Mouse (Mus musculus): ENCODE results near the gene Sgsm2.

Gene Sgsm2

GRCm38 (mm10) chr11:74883098-74883497 lies 13.8 kb downstream of the Sgsm2 start:
- no peak for DNase-seq (ENCODE audit: low read depth, low spot score)

DNA sequence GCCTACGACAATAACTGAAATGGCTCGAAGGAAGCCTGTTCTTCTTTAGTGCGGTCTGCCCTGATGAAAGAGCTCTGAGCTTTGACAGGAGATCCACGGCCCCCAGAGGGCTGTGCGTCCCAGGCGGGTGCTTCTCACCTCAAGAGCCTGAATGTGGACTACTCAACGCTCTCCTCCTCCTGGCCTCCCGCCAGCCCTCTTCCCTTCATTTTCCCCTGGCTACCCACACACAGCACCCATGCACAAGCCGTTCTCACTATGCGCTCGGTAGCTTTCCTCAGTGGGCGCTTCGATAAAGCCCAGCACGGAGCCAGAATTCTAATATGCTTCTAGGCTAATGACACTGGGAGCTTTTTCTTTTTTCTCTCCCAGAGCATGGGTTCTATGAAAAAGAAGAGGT lies 14.9 kb downstream of the Sgsm2 start:
- DNase-seq (ENCODE audit: low read depth, low spot score) = no peak

DNA sequence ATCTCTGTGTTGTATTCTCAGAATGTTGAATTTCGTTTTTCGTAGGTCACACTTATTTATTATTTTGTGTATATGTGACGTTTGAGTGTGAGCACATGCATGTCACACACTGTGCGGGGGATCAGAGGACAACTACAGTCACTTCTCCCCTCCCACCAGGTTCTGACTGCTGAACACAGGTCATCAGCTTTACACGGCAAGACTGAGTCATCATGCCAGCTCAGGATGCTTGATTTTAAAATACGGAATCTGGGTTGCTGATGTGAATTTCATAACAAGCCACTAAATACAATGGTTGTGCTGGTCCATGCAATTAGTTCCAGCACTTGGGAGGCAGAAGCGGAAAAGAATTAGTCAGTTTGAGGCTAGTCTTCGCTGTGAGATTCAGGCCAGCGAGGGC lies 15.9 kb downstream of the Sgsm2 start:
- no peak for DNase-seq (ENCODE audit: low read depth, low spot score)

DNA sequence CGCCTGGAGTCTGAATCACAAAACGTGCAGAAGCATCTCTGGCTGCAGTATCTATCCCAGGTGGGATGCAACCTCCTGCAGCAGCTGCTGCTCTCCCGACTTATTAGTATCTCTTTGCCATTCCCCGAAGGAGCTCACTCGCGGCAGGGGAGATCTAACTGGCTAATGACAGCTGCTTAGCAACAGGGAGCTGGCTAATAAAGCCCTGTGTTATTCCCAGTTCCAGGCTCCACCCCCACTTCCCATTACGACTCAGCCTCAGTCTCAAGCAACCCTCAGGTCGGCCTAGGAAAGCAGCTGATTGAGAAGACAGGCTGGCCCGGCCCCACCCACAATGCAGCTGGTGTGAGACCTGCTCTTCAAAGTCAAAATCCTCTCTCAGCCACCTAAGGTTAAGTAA lies 20.1 kb downstream of the Sgsm2 start:
- no peak for DNase-seq (ENCODE audit: low read depth, low spot score)

GRCm38 (mm10) chr11:74874630-74875029 lies 22.2 kb downstream of the Sgsm2 start:
- DNase-seq (ENCODE audit: low read depth, low spot score) = no peak

DNA sequence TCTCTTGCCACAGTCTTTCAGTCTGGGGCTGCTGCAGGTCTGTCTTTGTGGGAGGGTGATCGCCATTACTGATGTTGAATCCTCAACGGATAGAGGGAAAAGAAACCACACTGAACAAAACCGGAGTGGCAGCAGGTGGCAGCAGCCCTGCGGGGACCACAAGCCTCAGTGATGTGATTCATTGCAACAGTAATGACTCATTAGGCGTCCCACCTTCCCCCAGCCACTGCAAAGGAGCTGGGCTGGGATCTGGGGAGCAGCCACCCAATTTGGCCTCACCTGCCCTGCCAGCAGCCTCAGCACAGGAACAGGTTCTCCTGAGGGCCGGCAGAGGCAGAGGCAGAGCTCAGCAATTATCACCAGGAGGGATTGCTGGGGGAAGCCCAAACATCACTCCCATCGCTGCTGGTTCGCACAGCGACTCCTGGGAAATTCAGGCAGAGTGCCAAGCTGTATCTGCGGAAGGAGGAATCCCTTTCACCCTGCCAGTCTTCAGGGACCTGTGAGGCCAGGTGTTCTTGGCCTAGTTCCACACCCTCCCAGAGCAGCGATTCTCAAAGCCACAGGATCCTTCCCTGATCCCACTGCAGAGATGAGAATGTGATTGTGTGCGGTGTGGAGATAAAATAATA lies 25.8 kb downstream of the Sgsm2 start:
- no peak for DNase-seq (ENCODE audit: low read depth, low spot score)

DNA sequence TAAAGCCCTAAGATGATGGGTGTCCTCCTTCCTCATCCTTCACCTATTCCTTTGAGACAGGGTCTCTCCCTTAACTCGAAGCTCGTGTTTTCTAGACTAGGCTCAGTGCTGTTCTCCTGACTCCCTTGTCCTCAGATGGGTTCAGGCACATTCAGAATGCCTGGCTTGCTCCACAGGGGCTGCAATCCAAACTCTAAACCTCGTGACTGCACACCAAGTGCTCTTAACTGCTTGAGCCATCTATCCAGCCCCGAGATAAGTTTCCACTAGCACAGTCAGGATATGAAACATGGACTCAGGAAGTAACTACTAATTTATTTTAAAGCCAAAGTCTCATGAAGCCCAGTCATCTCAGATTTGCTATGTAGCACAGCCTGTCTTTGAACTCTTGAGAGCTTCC lies 26.3 kb downstream of the Sgsm2 start:
- DNase-seq (ENCODE audit: low read depth, low spot score) = no peak

DNA sequence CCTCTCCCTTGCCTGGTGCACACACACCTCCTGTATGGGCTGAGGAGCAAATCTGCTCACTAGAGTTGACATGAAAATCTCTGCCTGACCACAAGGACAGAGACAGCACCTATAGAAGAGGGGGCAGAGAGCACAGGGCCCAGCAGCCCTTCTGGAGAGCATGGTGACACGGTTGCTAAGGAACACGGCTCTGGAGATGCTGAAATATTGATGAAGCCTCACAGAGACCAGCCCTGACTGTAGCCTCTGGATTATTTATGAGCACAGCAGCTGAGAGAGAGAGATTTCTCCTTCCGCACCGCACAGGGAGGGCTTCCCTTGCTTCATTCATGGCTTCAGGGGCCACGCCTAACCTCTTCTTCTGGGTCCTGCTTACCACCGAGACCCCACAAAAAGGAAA lies 27.3 kb downstream of the Sgsm2 start:
- DNase-seq (ENCODE audit: low read depth, low spot score) = no peak

DNA sequence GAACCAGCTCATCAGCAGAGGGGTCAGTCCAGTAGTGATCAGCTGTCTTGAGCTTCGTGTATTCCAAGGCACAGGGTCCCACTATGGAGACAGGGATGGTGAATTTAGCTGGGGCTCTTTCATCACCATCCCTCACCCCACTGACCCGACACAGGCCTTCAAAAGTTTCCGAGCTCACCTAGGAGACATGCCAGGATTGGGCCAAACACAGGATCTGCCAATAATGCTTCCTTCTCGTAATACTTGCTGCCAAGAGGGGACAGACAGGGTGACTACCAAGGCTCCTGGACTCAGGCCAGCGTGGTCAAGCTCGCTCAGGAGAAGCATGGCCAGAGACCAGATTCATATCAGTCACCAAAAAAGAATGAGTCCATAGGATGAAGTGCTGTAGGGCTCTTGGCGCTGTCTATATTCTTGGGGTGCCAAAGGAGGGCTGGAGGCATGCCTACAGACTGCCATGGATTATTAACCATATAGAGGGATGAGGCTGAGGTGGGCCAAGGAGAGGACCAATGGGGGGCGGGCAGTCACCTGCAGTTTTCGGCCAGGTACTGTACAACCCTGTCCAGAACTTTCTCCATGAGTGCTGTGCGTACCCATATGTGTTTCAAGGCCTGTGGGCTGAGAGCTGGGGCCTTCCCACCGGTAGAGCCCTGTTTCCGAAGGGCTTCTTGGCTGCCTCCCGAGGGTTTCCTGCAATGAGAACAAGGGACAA lies 28.7 kb downstream of the Sgsm2 start:
- DNase-seq (ENCODE audit: low read depth, low spot score) = no peak

DNA sequence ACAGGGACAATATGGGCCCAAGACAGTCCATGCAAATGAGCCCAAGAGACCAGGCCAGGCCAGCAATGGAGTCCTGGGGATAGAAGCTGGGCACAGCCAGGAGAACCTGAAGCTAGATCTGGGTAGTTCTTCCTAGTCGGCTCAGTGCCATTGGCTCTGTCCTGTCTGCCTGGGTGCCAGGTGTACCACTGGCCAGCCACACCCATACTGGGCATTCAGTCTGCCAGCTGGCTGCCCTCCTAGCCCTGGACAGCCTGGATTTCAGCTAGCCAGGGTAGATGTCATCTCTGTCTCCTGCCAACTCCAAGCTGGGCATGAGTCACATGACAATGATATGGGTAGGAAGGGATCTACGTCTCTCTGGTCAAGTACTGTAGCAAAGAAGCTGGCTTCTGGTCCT lies 29.7 kb downstream of the Sgsm2 start:
- DNase-seq (ENCODE audit: low read depth, low spot score) = no peak

DNA sequence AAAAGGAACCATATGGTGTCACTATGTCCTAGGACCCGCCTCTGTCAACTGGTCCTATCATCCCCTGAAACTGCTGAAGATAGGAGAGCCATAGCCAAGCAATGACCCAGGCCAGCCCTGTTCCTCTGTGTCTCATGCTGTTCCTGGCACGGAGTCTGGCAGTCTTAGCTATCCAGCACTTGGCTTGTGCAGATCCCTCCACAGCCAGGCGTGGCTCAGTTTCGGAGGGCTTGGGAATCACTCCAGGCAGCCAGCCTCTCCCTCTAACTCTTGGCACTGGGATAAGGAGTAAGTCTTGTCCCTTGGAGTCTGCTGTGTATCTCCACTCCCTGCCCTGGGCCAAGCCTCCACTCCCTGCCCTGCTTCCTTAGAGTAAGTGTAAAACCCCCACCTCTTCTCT lies 30.2 kb downstream of the Sgsm2 start:
- DNase-seq (ENCODE audit: low read depth, low spot score) = no peak

DNA sequence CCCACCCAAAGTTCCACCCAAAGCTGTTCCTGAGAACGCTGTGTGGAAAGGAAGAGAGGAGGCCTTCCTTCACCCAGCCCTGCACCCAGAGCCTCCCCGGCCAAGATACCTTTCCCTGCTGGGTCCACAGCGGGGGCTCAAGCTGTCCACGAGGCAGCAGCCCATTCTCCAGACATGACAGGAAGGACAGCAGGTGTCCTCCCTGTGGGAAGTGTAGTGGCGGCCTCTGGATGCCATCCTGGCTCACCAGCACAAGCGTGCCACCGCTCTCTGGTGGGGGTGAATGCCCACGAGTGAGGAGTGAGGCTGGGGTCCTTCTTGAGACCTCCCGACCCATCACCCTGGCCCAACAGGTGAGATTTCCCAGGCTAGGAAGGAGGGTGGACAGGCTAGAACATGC lies 31.6 kb downstream of the Sgsm2 start:
- no peak for DNase-seq (ENCODE audit: low read depth, low spot score)

DNA sequence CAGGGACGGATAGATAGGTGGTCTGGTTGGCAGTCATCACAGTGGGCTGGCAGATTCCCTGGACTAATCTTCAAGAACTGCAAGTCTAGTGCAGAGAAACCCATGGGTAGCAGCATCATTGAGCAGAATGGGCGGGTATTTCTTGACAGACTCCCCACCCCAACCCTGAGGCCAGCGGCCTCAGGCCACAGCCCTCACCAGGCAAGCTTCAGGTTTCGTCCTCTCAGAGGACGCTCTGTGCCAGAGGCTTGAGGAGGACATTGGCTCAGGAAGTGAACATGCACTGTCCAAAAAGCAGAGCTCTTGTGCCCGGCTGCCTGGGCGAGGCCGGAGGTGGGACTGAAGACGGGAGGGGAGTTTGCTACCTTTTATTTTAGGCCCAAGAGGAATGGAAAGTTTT lies 32.4 kb downstream of the Sgsm2 start:
- no peak for DNase-seq (ENCODE audit: low read depth, low spot score)

DNA sequence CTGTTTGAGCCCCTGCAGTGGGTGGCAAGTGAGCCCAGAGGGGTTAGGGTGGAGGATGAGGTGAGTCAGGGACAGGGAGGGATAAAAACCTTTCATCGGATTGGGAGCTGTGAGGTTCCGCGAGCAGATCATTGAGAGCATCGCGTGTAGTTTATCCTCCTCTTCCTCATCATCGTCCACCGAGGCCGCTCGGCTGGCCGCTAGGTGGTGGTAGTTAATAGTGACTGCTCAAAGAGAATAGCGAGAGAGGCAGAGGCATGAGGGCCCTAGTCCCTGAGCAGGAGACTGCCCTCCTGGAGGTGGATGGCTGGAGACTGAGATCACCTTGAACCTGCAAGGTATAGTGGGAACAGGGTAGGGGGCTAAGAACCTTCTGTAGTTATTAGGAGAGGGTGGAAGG lies 33.4 kb downstream of the Sgsm2 start:
- DNase-seq (ENCODE audit: low read depth, low spot score) = no peak

GRCm38 (mm10) chr11:74862129-74862528 lies 34.7 kb downstream of the Sgsm2 start:
- no peak for DNase-seq (ENCODE audit: low read depth, low spot score)

DNA sequence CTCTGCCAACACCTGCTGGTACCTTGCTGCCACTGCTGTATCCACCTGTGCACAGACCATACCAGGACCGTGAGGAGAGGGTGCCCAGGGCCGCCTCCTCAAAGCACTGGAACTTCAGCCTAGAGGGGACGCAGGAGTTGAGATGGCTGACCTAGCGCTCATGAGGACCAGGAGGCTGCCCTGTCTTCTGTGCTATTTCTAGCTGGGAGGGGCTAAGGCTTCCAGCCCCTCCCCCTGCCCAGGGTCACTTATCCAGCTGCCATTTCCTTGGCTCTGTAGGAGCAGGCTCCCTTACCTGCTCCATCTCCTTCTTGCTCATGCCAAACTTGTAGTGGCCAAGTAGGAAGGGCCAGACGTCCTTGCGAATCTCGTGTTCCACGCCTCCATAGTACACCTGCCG lies 39.1 kb downstream of the Sgsm2 start:
- DNase-seq (ENCODE audit: low read depth, low spot score) = no peak

DNA sequence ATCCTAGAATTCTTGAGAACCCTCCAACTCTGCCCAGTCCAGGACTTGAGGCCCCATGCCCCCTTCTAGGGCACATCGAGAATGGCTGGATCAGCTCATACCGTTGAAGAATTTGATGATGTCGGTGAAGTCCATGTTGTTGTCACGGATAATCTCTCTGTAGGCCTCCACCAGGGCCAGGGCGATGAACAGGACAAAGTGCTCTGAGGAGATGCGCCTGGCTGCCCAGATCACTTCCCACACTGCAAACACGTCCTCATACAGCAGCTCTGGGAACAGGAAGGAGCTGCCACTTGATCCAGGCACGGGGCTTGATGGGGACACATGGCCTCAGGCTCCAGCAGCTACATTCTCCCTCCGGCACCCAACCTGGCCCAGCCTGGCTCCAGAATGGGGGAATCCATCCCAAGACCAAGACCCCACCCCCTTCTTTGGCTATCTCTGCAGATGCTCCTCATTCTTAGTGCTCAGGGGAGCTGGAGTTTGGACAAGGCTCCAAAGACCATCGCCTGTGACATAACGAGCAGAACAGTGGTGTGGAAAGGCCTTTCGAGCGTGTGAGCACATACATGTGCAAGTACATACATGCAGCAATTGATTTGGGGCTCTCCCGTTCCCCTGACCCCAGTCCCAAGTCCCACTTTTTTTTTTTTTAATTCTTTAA lies 45.7 kb downstream of the Sgsm2 start:
- no peak for DNase-seq (ENCODE audit: low read depth, low spot score)

DNA sequence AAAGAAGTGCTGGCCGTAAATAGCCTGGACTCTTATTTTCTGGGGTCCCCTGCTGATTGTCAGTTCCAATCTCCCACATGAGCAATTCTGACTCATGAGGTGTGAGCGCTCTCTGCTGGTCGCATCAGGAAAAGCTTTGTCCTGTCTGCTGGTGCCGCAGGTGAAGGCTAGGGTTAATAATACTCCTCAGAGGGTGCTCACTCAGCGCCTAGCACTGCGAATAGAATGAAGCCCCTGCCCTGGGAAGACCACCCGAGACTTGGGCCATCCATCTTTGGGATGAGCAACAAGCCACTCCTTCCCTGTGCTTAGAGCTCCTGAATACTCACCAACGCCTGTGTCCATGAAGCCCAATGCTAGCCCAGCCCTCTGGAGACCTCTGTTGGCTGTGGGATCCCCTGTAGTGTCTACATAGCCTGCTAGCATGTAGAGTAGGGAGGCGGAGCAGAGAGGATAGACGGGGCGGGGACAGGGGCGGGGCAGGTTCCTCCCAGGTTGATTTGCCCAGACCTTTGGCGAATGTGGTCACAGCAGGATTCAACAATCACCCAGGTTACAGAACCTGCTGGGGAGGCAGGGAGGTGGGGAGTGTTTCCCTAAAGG lies 48.8 kb downstream of the Sgsm2 start:
- DNase-seq (ENCODE audit: low read depth, low spot score) = no peak

- no peak for DNase-seq (ENCODE audit: low read depth, low spot score)
Observed at GRCm38 (mm10) chr11:74845784-74846183, 51.1 kb downstream of the Sgsm2 start.

- DNase-seq (ENCODE audit: low read depth, low spot score) = no peak
Observed at GRCm38 (mm10) chr11:74843761-74844160, 53.1 kb downstream of the Sgsm2 start.

DNA sequence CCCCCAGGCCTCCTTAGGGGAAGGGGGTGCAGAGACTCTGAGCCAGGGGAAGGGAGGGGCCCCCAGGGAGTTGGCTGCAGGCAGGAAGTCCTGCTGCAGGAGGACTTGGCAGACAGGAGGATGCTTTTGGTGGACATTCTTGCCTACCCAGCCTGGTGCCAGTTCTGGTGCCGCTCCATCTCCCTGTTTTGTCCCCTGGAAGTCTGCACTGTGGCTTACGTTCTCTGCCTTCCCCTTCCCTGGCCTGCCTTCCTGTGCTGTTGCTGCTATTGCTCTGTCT lies 53.5 kb downstream of the Sgsm2 start:
- DNase-seq (ENCODE audit: low read depth, low spot score) = no peak

DNA sequence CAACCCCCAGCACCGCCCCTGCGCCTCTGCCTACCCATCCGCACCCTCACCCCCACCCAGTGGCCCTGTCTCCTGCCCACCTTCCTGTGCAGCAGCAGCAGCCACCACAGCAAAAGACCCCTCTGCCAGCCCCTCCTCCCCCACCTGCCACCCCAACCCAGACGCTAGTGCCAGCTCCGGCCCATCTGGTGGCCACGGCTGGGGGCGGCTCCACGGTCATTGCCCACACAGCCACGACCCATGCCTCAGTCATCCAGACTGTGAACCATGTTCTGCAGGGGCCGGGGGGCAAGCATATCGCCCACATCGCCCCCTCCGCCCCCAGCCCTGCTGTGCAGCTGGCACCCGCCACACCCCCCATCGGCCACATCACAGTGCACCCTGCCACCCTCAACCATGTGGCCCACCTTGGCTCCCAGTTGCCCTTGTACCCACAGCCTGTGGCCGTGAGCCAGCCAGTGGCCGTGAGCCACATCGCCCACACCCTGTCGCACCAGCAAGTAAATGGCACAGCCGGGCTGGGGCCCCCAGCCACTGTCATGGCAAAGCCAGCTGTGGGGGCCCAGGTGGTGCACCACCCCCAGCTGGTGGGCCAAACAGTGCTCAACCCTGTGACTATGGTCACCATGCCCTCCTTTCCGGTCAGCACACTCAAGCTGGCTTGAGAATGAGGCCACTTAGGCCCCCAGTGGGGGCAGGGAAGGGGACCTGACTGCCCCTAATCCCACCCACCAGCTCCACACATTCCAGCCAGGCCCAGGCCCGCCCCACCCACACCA lies 54.0 kb downstream of the Sgsm2 start:
- DNase-seq (ENCODE audit: low read depth, low spot score) = no peak

Data from retina, adult 2 months (tissue).